ENCODE assay signal across 11 mouse cellular contexts in the genomic region with DNA sequence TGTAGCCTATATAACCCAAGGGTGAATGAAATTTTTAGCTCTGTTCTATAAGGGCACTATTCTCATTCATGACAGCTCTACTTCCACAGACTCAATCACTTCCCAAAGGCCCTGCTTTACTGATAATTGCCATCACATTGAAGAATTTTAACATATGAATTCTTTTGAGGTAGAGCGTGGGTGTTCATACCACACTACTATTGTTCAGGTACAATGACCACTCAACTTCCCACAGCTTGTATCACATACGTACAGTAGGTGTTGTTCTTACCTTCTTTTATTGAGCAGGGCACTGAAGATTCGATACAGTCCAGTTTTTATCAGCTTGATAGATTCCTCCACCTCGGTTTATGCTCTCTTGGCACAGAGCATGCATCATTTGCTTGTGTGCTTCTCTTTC.
"Had no signal": no experiment of that assay in that cellular context is flagged by ENCODE, and none has a peak within 500 bp of the region (broad histone marks: within the 10 kb centered on the region; RNA-seq: fewer than 3 reads in every experiment).

No protein-coding gene starts in this region.

- DNase-seq: right cerebral cortex, adult 18-20 months; right cerebral cortex, postnatal 14 days; right cerebral cortex, postnatal 25 days; right cerebral cortex, postnatal 4 days; spleen, adult 18-20 months; thymus, adult 18-20 months; thymus, adult 2 months; thymus, postnatal 14 days; thymus, postnatal 25 days; thymus, postnatal 36 days; thymus, postnatal 4 days had no signal
